Mouse (Mus musculus) heart, embryonic 15.5 days (tissue): ENCODE results near the gene Tceal5. TPM values are rescaled to one million over a fixed set of nuclear protein-coding genes. Genes with fewer than 3 reads are reported as not detected.
A peak's percentile ranks its signal among the peaks of the same experiment; 100 is the strongest.
"Not testable (repeated sequence)": the region's sequence is repeated elsewhere in the genome, so short reads cannot be mapped to it uniquely, and the experiment has no call there.

Source experiments
- ATAC-seq: fragments of 200-750 bp; cut with Nextera tagmentation; replicated peaks from 2 replicates; pipeline ENCODE4 v1.8.0; 2017; ENCODE audit warnings: low read depth, moderate TSS enrichment; ENCODE audit not compliant: insufficient number of reproducible peaks, insufficient read depth, low FRiP score
- H3K27ac ChIP-seq: fragments of 300-500 bp; sonication (generic); 2 replicates; pipeline ENCODE4 v1.5.1; 2015; ENCODE audit warnings: mild to moderate bottlenecking, inconsistent platforms
- H3K27me3 ChIP-seq: fragments of 300-500 bp; sonication (generic); 2 replicates; pipeline ENCODE4 v1.6.1; 2015; ENCODE audit warnings: inconsistent platforms
- H3K36me3 ChIP-seq: fragments of 300-500 bp; sonication (generic); 2 replicates; pipeline ENCODE4 v1.6.1; 2015; ENCODE audit warnings: mild to moderate bottlenecking, inconsistent platforms
- H3K4me1 ChIP-seq: fragments of 300-500 bp; sonication (generic); replicated peaks from 2 replicates; pipeline ENCODE4 v1.6.1; 2015; ENCODE audit warnings: inconsistent platforms
- H3K4me2 ChIP-seq: fragments of 300-500 bp; sonication (generic); 2 replicates; pipeline ENCODE4 v1.6.1; 2015; ENCODE audit warnings: inconsistent platforms, mild to moderate bottlenecking, moderate library complexity
- H3K4me3 ChIP-seq: fragments of 300-500 bp; sonication (generic); 2 replicates; pipeline ENCODE4 v1.5.1; 2015; ENCODE audit warnings: mild to moderate bottlenecking, inconsistent platforms
- H3K9ac ChIP-seq: fragments of 300-500 bp; sonication (generic); 2 replicates; pipeline ENCODE4 v1.6.1; 2015; ENCODE audit warnings: mild to moderate bottlenecking, inconsistent platforms
- H3K9me3 ChIP-seq: fragments of 300-500 bp; sonication (generic); replicated peaks from 2 replicates; pipeline ENCODE4 v1.6.1; 2016; ENCODE audit warnings: inconsistent platforms
- WGBS: fragments of 180-500 bp; shearing (Covaris S2); methylation state at CpG from one replicate; pipeline ENCODE4 v1.1.7; 2015; ENCODE audit warnings: mixed read lengths; 5-methylcytosine and 5-hydroxymethylcytosine counted together
- polyA plus RNA-seq: library from polyadenylated mRNA; unstranded; fragments of >200 nt; fragmentation: Nextera tagmentation; extraction: Ambion mirVana; gene quantifications from 2 replicates; pipeline ENCODE4 v1.2.1, GENCODE M21; 2015

Tceal5 gene
- polyA plus RNA-seq, 1 experiment from 2014 or later: 20.2 TPM

GRCm38 (mm10) chrX:136214729-136215677 lies 11.3 kb upstream of the Tceal5 start, which contains the start of the genes Tceal7 and Bex1:
Gene Tceal7 (plus strand): TSS chrX:136214779.
Gene Bex1 (minus strand): TSS chrX:136215513.
- Histone ChIP-seq H3K9ac (peak within 1 kb of the TSS; percentile 48; the same call in 1 of the 2 replicates), H3K4me3 (peak within 1 kb of the TSS; percentile 47), H3K27ac (peak within 1 kb of the TSS; percentile 67), H3K4me2 (peak within 1 kb of the TSS; percentile 55)
- 24% methylated on average over 21 of the region's 67 CpGs for WGBS
- not testable (repeated sequence) for H3K27me3 ChIP-seq, H3K9me3 ChIP-seq, H3K36me3 ChIP-seq, H3K4me1 ChIP-seq
- ATAC-seq: peak; percentile 88

GRCm38 (mm10) chrX:136213396-136213795 lies 9.7 kb upstream of the Tceal5 start:
- H3K27ac ChIP-seq: no peak overlapping the region
- no peak for ATAC-seq
- no peaks in the 10 kb centered on the region for H3K27me3 ChIP-seq
- no peaks in the 10 kb centered on the region for H3K36me3 ChIP-seq
- no peak overlapping the region for H3K4me2 ChIP-seq
- WGBS: 34% methylated on average over 2 of the region's 2 CpGs
- H3K9ac ChIP-seq: no peak overlapping the region
- no peak overlapping the region for H3K4me3 ChIP-seq
- no peaks in the 10 kb centered on the region for H3K4me1 ChIP-seq
- no peaks in the 10 kb centered on the region for H3K9me3 ChIP-seq

DNA sequence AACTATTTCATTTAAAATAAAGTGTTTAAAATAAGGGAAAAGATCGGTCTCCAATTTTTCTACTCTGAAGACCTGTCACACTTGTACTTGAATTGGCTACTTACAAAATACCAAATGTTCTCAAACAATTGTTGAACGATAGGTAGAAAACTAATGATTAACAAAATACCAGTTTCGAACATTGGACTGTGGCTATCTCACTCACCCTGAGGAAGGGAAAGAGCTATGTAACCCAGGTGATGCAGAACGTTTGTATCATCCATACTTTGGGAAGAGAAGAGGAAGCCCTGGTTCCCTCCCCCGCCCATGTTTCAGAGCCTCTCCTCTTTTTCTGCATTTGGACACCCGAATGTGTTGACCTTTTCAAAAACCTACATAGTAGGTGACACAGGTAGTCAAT lies 730 bp upstream of the Tceal5 start:
- Histone ChIP-seq H3K4me3 (no peak overlapping the region), H3K9me3 (no peaks in the 10 kb centered on the region), H3K27ac (no peak overlapping the region), H3K36me3 (no peaks in the 10 kb centered on the region), H3K9ac (no peak overlapping the region), H3K4me2 (no peak overlapping the region), H3K27me3 (no peaks in the 10 kb centered on the region), H3K4me1 (no peaks in the 10 kb centered on the region)
- 76% methylated on average over 6 of the region's 6 CpGs for WGBS
- no peak for ATAC-seq

DNA sequence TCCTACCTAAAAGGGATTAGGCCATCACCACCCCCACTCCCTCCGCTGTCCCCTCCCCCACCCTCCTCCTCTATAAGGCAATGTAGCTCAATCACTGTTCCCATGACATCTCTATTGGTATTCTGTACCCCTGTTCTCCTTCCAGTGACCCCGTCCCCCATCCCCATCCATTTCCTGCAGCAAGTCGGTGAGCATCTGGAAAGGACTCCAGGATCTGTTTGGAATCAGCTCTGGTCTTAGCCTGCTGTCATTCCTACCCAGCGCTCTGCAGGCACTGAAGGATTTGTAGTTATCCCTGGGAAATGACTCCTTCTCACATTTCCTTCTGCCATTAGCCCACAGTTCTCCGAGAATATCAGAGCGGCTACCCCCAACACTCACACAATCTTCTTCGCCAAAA lies 419 bp downstream of the Tceal5 start:
- ATAC-seq: peak; percentile 31; the same call in 1 of the 2 replicates
- H3K9me3 ChIP-seq: no peaks in the 10 kb centered on the region
- no peaks in the 10 kb centered on the region for H3K4me1 ChIP-seq
- peak overlapping the region; percentile 38 for H3K9ac ChIP-seq
- H3K4me3 ChIP-seq: peak overlapping the region; percentile 50
- peak overlapping the region; percentile 63 for H3K4me2 ChIP-seq
- 12% methylated on average over 7 of the region's 7 CpGs for WGBS
- no peaks in the 10 kb centered on the region for H3K27me3 ChIP-seq
- H3K27ac ChIP-seq: peak overlapping the region; percentile 58
- H3K36me3 ChIP-seq: no peaks in the 10 kb centered on the region

- no peak overlapping the region for H3K9ac ChIP-seq
- no peak overlapping the region for H3K27ac ChIP-seq
- no peaks in the 10 kb centered on the region for H3K4me1 ChIP-seq
- H3K27me3 ChIP-seq: no peaks in the 10 kb centered on the region
- ATAC-seq: no peak
- no peak overlapping the region for H3K4me2 ChIP-seq
- H3K4me3 ChIP-seq: no peak overlapping the region
- H3K36me3 ChIP-seq: no peaks in the 10 kb centered on the region
- WGBS: 51% methylated on average over 1 of the region's 1 CpGs
- no peaks in the 10 kb centered on the region for H3K9me3 ChIP-seq
Observed at GRCm38 (mm10) chrX:136196873-136197272, 6.8 kb downstream of the Tceal5 start.

GRCm38 (mm10) chrX:136195193-136195944 lies 8.3 kb downstream of the Tceal5 start:
- ATAC-seq: no peak
- no peak overlapping the region for H3K4me3 ChIP-seq
- WGBS: 75% methylated on average over 16 of the region's 16 CpGs
- no peak overlapping the region for H3K27ac ChIP-seq
- no peaks in the 10 kb centered on the region for H3K9me3 ChIP-seq
- no peak overlapping the region for H3K9ac ChIP-seq
- no peaks in the 10 kb centered on the region for H3K27me3 ChIP-seq
- H3K4me1 ChIP-seq: no peaks in the 10 kb centered on the region
- H3K4me2 ChIP-seq: no peak overlapping the region
- no peaks in the 10 kb centered on the region for H3K36me3 ChIP-seq

DNA sequence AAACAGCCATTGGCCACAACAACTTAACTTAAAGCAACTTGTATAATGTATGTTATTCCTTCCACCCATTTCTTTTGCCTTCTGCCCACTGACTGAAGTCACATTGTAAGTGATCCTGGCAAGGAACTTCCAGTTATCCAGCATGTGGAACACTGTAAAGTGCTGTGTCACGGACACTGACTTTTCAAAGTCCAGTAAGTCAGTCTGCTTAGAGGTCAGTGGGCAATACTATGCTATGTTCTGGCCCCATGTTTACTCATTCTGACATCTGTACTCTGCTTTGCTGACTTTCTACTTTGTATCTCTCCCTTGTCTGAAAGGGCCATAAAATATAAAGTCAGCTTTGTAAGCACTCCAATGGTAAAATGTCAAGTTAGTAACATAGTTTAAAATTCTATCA lies 20.6 kb downstream of the Tceal5 start:
- Histone ChIP-seq H3K9me3 (no peaks in the 10 kb centered on the region), H3K9ac (no peak overlapping the region), H3K4me2 (no peak overlapping the region), H3K4me1 (no peaks in the 10 kb centered on the region), H3K27ac (no peak overlapping the region), H3K27me3 (no peaks in the 10 kb centered on the region), H3K36me3 (no peaks in the 10 kb centered on the region), H3K4me3 (no peak overlapping the region)
- 83% methylated on average over 1 of the region's 1 CpGs for WGBS
- no peak for ATAC-seq

- H3K36me3 ChIP-seq: no peaks in the 10 kb centered on the region
- no peaks in the 10 kb centered on the region for H3K4me1 ChIP-seq
- no peak overlapping the region for H3K4me3 ChIP-seq
- 32% methylated on average over 11 of the region's 11 CpGs for WGBS
- H3K9me3 ChIP-seq: no peaks in the 10 kb centered on the region
- no peak overlapping the region for H3K4me2 ChIP-seq
- no peak overlapping the region for H3K27ac ChIP-seq
- ATAC-seq: no peak
- no peaks in the 10 kb centered on the region for H3K27me3 ChIP-seq
- H3K9ac ChIP-seq: no peak overlapping the region
Observed at GRCm38 (mm10) chrX:136180897-136181553, 22.7 kb downstream of the Tceal5 start.

- Histone ChIP-seq H3K9ac (peak overlapping the region; percentile 41; the same call in 1 of the 2 replicates), H3K27me3 (no peaks in the 10 kb centered on the region; the same call in 1 of the 2 replicates), H3K4me2 (peak overlapping the region; percentile 60), H3K9me3 (no peaks in the 10 kb centered on the region), H3K27ac (peak overlapping the region; percentile 89), H3K36me3 (no peaks in the 10 kb centered on the region), H3K4me1 (no peaks in the 10 kb centered on the region), H3K4me3 (peak overlapping the region; percentile 58)
- no peak for ATAC-seq
- WGBS: 23% methylated on average over 10 of the region's 10 CpGs
Observed at GRCm38 (mm10) chrX:136172786-136173185, 30.9 kb downstream of the Tceal5 start.

- H3K27ac ChIP-seq: peak within 1 kb of the TSS; percentile 89
- ATAC-seq: peak; percentile 96
- no peaks in the 10 kb centered on the region for H3K36me3 ChIP-seq
- H3K4me1 ChIP-seq: no peaks in the 10 kb centered on the region
- no peaks in the 10 kb centered on the region; the same call in 1 of the 2 replicates for H3K27me3 ChIP-seq
- H3K4me3 ChIP-seq: peak within 1 kb of the TSS; percentile 58
- 18% methylated on average over 10 of the region's 10 CpGs for WGBS
- no peaks in the 10 kb centered on the region for H3K9me3 ChIP-seq
- peak within 1 kb of the TSS; percentile 58 for H3K9ac ChIP-seq
- H3K4me2 ChIP-seq: peak within 1 kb of the TSS; percentile 60
Observed at GRCm38 (mm10) chrX:136172118-136172551, 31.5 kb downstream of the Tceal5 start, which contains the start of gene Tceal8. Gene Tceal8 (minus strand): TSS chrX:136172342.
